Mouse (Mus musculus) midbrain, embryonic 12.5 days (tissue): ENCODE results near the gene Wdr81. TPM values are rescaled to one million over a fixed set of nuclear protein-coding genes. Genes with fewer than 3 reads are reported as not detected.

Experiments used
- ATAC-seq: fragments of 200-750 bp; cut with Nextera tagmentation; 2 replicates; pipeline ENCODE4 v1.8.0; 2017; ENCODE audit warnings: low read depth, moderate TSS enrichment, moderate library complexity; ENCODE audit not compliant: low FRiP score
- H3K27ac ChIP-seq: fragments of 300-500 bp; sonication (generic); replicated peaks from 2 replicates; pipeline ENCODE4 v1.5.1; 2016; ENCODE audit warnings: mild to moderate bottlenecking
- H3K27me3 ChIP-seq: fragments of 300-500 bp; sonication (generic); 2 replicates; pipeline ENCODE4 v1.6.1; 2016; ENCODE audit warnings: mild to moderate bottlenecking
- H3K36me3 ChIP-seq: fragments of 300-500 bp; sonication (generic); 2 replicates; pipeline ENCODE4 v1.6.1; 2016
- H3K4me1 ChIP-seq: fragments of 300-500 bp; sonication (generic); 2 replicates; pipeline ENCODE4 v1.6.1; 2016
- H3K4me2 ChIP-seq: fragments of 300-500 bp; sonication (generic); replicated peaks from 2 replicates; pipeline ENCODE4 v1.6.1; 2016; ENCODE audit warnings: mild to moderate bottlenecking, moderate library complexity
- H3K4me3 ChIP-seq: fragments of 300-500 bp; sonication (generic); 2 replicates; pipeline ENCODE4 v1.5.1; 2016; ENCODE audit warnings: mild to moderate bottlenecking
- H3K9ac ChIP-seq: fragments of 300-500 bp; sonication (generic); replicated peaks from 2 replicates; pipeline ENCODE4 v1.6.1; 2016; ENCODE audit warnings: mild to moderate bottlenecking, moderate library complexity
- H3K9me3 ChIP-seq: fragments of 300-500 bp; sonication (generic); 2 replicates; pipeline ENCODE4 v1.6.1; 2016; ENCODE audit warnings: mild to moderate bottlenecking
- WGBS: fragments of 180-500 bp; shearing (Covaris S2); methylation state at CpG from one replicate; pipeline ENCODE4 v1.1.7; 2016; 5-methylcytosine and 5-hydroxymethylcytosine counted together
- polyA plus RNA-seq: library from polyadenylated mRNA; unstranded; fragments of >200 nt; fragmentation: Nextera tagmentation; extraction: Ambion mirVana; gene quantifications from 2 replicates; pipeline ENCODE4 v1.2.1, GENCODE M21; 2016

The Wdr81 gene
- 8.6 and 9.4 TPM in 2 replicates for polyA plus RNA-seq

DNA sequence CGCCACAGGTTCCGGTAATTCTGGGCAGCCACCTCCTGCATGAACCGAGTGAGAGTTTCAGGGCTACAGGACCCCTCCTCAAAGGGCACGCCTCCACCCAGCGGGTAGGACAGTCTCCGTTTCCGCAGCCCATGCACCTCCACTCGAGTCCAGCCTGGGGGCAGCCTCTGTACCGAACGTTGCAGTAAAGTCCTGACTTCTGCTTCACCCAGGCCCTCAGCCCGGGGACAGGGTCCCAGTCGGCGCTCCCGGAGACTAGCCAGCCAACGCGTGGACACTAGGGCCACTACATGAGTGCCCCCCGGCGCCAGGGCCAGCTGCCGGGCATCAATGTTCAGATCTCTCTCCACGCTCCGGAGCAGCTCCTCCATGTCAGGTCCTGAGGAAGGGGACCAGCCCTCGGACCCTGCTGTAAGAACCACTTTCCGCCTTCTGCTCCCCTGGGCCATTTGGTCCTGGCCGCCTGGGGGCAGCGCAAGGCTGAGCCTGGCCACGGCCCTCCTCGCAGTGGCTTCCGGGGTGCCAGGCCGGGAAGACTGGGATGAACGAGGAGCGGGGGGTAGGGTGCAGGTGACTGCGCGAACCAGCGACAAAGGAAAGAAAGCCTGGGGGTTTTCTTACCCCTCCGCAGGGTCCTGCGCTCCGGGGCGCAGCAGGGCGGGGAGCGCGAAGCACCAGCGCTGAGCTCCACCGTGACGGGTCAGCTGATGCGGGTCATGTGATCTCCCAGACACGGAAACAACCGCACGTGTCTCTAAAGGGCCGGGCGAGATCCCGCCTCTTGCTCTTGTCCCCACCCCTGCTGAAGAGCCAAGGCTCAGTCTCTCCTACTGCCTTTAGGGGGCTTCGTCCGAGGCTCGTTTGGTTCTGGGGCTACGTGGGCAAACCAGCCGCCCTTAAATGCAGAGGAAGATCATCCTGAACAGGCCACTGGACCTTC, at the start of gene Wdr81:
Gene Wdr81, minus strand, starts transcription at position 727 of the 940 bp plus-strand sequence.
- peak; percentile 95 for ATAC-seq
- peak within 1 kb of the TSS; percentile 12 for H3K27ac ChIP-seq
- H3K36me3 ChIP-seq: peaks cover 6% of the 10 kb centered on the region

DNA sequence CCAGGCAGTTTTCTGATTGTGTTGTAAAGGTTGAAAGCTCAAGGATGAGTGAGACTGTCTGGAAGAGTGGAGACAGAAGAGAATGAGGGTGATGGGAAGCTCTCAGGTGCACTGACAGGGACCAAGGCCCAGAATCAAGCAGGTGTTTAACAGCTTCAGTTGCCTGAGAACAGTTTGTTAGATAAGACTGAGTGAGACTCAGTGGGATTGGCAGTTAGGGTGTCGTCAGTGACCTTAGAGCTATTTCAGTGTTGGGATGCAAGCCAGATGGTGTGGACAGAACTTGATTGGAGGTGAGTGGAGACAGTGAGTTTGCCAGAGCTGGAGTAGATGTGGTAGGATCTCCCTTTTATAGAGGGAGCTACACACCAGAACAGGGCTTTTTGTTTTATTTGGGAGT, 43.6 kb upstream of the Wdr81 start:
- Histone ChIP-seq H3K27ac (no peak overlapping the region), H3K4me1 (no peaks in the 10 kb centered on the region), H3K4me2 (no peak overlapping the region), H3K36me3 (peaks cover 100% of the 10 kb centered on the region), H3K9ac (no peak overlapping the region), H3K4me3 (no peak overlapping the region), H3K27me3 (no peaks in the 10 kb centered on the region), H3K9me3 (no peaks in the 10 kb centered on the region)
- WGBS: 96% methylated on average over 1 of the region's 1 CpGs
- ATAC-seq: no peak

More for the DNA sequence above, at the start of gene Wdr81:
- no peaks in the 10 kb centered on the region for H3K9me3 ChIP-seq
- peaks cover 20% of the 10 kb centered on the region for H3K4me1 ChIP-seq
- peak within 1 kb of the TSS; percentile 67 for H3K9ac ChIP-seq
- WGBS: 4% methylated on average over 56 of the region's 56 CpGs
- H3K4me2 ChIP-seq: peak within 1 kb of the TSS; percentile 93
- peaks cover 8% of the 10 kb centered on the region for H3K27me3 ChIP-seq
- H3K4me3 ChIP-seq: peak within 1 kb of the TSS; percentile 61

GRCm38 (mm10) chr11:75494296-75495049, 40.0 kb upstream of the Wdr81 start:
- no peak overlapping the region for H3K4me2 ChIP-seq
- H3K27me3 ChIP-seq: no peaks in the 10 kb centered on the region
- no peak overlapping the region for H3K4me3 ChIP-seq
- no peaks in the 10 kb centered on the region for H3K9me3 ChIP-seq
- WGBS: 95% methylated on average over 10 of the region's 10 CpGs
- no peaks in the 10 kb centered on the region for H3K4me1 ChIP-seq
- no peak overlapping the region for H3K27ac ChIP-seq
- H3K9ac ChIP-seq: no peak overlapping the region
- peaks cover 100% of the 10 kb centered on the region for H3K36me3 ChIP-seq
- no peak for ATAC-seq

GRCm38 (mm10) chr11:75487496-75487895, 33.0 kb upstream of the Wdr81 start:
- WGBS: 50% methylated on average over 6 of the region's 6 CpGs
- peak overlapping the region; percentile 97 for H3K9ac ChIP-seq
- peaks cover 32% of the 10 kb centered on the region for H3K36me3 ChIP-seq
- peak overlapping the region; percentile 93 for H3K4me2 ChIP-seq
- peaks cover 8% of the 10 kb centered on the region for H3K27me3 ChIP-seq
- H3K4me3 ChIP-seq: peak overlapping the region; percentile 99
- no peak overlapping the region for H3K27ac ChIP-seq
- no peak for ATAC-seq
- H3K4me1 ChIP-seq: peaks cover 9% of the 10 kb centered on the region
- H3K9me3 ChIP-seq: no peaks in the 10 kb centered on the region

GRCm38 (mm10) chr11:75486601-75487285, 32.2 kb upstream of the Wdr81 start, which contains the start of gene Prpf8:
TSS of gene Prpf8 (plus strand) at chr11:75486816.
- H3K4me3 ChIP-seq: peak within 1 kb of the TSS; percentile 99
- peaks cover 9% of the 10 kb centered on the region for H3K4me1 ChIP-seq
- peak; percentile 100 for ATAC-seq
- H3K36me3 ChIP-seq: peaks cover 25% of the 10 kb centered on the region
- H3K27ac ChIP-seq: peak within 1 kb of the TSS; percentile 66
- H3K9me3 ChIP-seq: no peaks in the 10 kb centered on the region
- H3K9ac ChIP-seq: peak within 1 kb of the TSS; percentile 97
- peaks cover 8% of the 10 kb centered on the region for H3K27me3 ChIP-seq
- peak within 1 kb of the TSS; percentile 93 for H3K4me2 ChIP-seq
- WGBS: under 1% methylated on average over 52 of the region's 52 CpGs

- Histone ChIP-seq H3K4me1 (peaks cover 9% of the 10 kb centered on the region), H3K9me3 (no peaks in the 10 kb centered on the region), H3K9ac (no peak overlapping the region), H3K4me3 (peak overlapping the region; percentile 99), H3K4me2 (peak overlapping the region; percentile 26), H3K27me3 (peaks cover 8% of the 10 kb centered on the region), H3K27ac (no peak overlapping the region), H3K36me3 (peaks cover 19% of the 10 kb centered on the region)
- peak; percentile 25; the same call in 1 of the 2 replicates for ATAC-seq
- WGBS: 33% methylated on average over 3 of the region's 3 CpGs
These were observed 31.7 kb upstream of the Wdr81 start for GRCm38 (mm10) chr11:75486192-75486591.

- no peaks in the 10 kb centered on the region for H3K36me3 ChIP-seq
- WGBS: 60% methylated on average over 7 of the region's 7 CpGs
- no peak overlapping the region for H3K4me2 ChIP-seq
- ATAC-seq: no peak
- H3K9ac ChIP-seq: no peak overlapping the region
- H3K27ac ChIP-seq: no peak overlapping the region
- H3K4me1 ChIP-seq: no peaks in the 10 kb centered on the region
- H3K27me3 ChIP-seq: peaks cover 11% of the 10 kb centered on the region; the same call in 1 of the 2 replicates
- H3K9me3 ChIP-seq: no peaks in the 10 kb centered on the region
- H3K4me3 ChIP-seq: no peak overlapping the region
These were observed 18.9 kb upstream of the Wdr81 start for GRCm38 (mm10) chr11:75473376-75473775.

- Histone ChIP-seq H3K4me1 (peaks cover 6% of the 10 kb centered on the region; the same call in 1 of the 2 replicates), H3K9me3 (no peaks in the 10 kb centered on the region), H3K4me3 (no peak overlapping the region), H3K4me2 (no peak overlapping the region), H3K9ac (no peak overlapping the region), H3K27me3 (peaks cover 17% of the 10 kb centered on the region; the same call in 1 of the 2 replicates), H3K36me3 (no peaks in the 10 kb centered on the region), H3K27ac (no peak overlapping the region)
- WGBS: 86% methylated on average over 11 of the region's 11 CpGs
- no peak for ATAC-seq
These were observed 18.1 kb upstream of the Wdr81 start for GRCm38 (mm10) chr11:75472469-75473081.

DNA sequence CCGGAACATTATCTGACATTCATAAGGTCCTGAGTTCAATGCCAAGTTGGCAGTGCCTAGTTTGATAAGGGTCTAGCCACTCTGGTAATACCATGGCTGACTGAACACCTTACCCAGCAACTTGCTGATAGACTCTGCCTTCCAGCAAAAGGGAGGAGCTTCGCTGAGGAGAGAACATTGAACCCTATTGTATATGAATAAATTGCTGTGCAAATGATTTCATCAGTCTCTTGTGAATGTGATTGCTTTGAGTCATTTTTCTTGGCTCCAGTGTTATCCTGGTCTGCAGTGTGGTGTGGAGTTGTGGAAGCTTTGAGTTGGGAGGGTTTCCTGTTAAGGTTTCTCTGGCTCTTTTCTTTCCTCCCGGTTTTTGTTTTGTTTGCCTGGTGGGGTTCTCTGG, 16.2 kb upstream of the Wdr81 start:
- H3K36me3 ChIP-seq: peaks cover 3% of the 10 kb centered on the region
- no peaks in the 10 kb centered on the region for H3K9me3 ChIP-seq
- H3K27ac ChIP-seq: no peak overlapping the region
- peaks cover 8% of the 10 kb centered on the region; the same call in 1 of the 2 replicates for H3K4me1 ChIP-seq
- no peak for ATAC-seq
- WGBS: 89% methylated on average over 3 of the region's 3 CpGs
- no peak overlapping the region for H3K4me2 ChIP-seq
- no peak overlapping the region for H3K4me3 ChIP-seq
- H3K27me3 ChIP-seq: peaks cover 15% of the 10 kb centered on the region; the same call in 1 of the 2 replicates
- no peak overlapping the region for H3K9ac ChIP-seq

DNA sequence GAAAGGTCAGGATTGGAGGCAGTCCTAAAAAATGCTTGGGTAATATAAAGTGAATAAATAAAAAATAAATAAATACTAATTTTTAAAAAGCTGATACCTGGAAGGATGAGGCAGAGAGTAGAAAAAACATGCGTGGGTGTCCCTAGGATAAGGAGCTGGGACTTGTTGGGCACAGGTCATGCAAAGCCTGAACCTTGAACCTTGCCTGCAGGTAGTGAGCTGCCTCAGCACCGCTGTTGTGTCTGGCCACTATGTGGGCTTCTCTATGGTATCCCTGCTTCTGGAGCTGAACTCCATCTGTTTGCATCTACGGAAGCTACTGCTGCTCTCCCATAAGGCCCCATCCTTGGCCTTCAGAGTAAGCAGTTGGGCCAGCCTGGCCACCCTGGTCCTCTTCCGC, 14.7 kb upstream of the Wdr81 start:
- no peaks in the 10 kb centered on the region for H3K9me3 ChIP-seq
- peaks cover 8% of the 10 kb centered on the region; the same call in 1 of the 2 replicates for H3K4me1 ChIP-seq
- no peak overlapping the region for H3K4me2 ChIP-seq
- no peak overlapping the region for H3K4me3 ChIP-seq
- peaks cover 15% of the 10 kb centered on the region; the same call in 1 of the 2 replicates for H3K27me3 ChIP-seq
- 94% methylated on average over 4 of the region's 4 CpGs for WGBS
- H3K36me3 ChIP-seq: peaks cover 11% of the 10 kb centered on the region
- H3K27ac ChIP-seq: no peak overlapping the region
- H3K9ac ChIP-seq: no peak overlapping the region
- no peak for ATAC-seq

DNA sequence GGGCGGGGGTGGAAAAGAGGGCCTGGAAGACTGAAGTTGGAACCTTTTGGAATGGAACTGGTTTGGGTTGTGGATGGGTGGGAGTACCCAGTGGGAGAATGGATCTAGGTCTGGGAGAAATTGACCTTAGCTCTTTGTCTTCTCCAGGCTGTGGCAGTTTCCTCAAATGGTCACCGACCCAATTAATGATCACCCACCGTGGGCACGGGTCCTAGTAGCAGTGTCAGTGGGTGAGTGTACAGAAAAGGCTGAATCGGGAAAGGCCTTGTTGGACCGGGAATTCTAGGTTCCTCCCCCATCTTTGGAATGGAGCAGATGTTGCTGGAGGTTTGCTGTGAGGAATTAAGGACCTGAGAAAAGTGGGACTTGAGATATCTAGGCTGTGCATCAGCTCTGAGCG, 13.9 kb upstream of the Wdr81 start:
- Histone ChIP-seq H3K36me3 (peaks cover 11% of the 10 kb centered on the region), H3K4me1 (peaks cover 8% of the 10 kb centered on the region; the same call in 1 of the 2 replicates), H3K4me3 (peak overlapping the region; percentile 26; the same call in 1 of the 2 replicates), H3K9me3 (no peaks in the 10 kb centered on the region), H3K27ac (no peak overlapping the region), H3K9ac (0 out of 2 replicates have a peak overlapping the region, but pooled peaks have one; percentile 24), H3K4me2 (peak overlapping the region; percentile 52), H3K27me3 (peaks cover 15% of the 10 kb centered on the region; the same call in 1 of the 2 replicates)
- WGBS: 70% methylated on average over 7 of the region's 7 CpGs
- ATAC-seq: no peak
